Mouse (Mus musculus): ENCODE data around the gene Plcl2. TPM values are rescaled to one million over a fixed set of nuclear protein-coding genes. Genes with fewer than 3 reads are reported as not detected.
A peak's percentile ranks its signal among the peaks of the same experiment; 100 is the strongest.
"Not testable (repeated sequence)": the region's sequence is repeated elsewhere in the genome, so short reads cannot be mapped to it uniquely, and the experiment has no call there.

Plcl2 gene
- total RNA-seq, 2 experiments from 2014 or later, result 51.9 to 56.6 TPM

- DNase-seq (ENCODE audit: low spot score in 2 of 2), result no peak
These were observed 20.9 kb downstream of the Plcl2 start for GRCm38 (mm10) chr17:50530089-50530488.

- not testable (repeated sequence) for DNase-seq (ENCODE audit: low spot score in 2 of 2)
These were observed 25.7 kb downstream of the Plcl2 start for GRCm38 (mm10) chr17:50534889-50535288.

GRCm38 (mm10) chr17:50536409-50537194 lies 27.4 kb downstream of the Plcl2 start:
- no peak for DNase-seq (ENCODE audit: low spot score in 2 of 2)

DNA sequence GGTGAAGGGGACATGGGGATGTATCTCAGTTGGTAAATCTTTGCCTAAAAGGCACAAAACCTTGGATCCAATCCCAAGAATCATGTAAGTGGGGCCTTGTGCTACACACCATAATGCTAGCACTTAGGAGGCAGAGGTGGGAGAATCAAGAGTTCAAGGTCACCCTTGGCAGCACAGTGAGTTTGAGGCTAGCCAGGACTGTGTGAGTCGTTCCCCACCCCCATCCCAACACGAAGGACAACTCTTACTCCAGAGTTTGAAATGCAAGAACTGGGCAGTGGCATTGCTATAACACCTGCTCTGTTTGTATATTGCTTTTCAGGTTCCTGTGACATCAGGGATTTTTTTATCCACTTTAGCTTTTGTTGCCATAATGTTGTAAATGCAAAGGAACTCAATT lies 28.6 kb downstream of the Plcl2 start:
- DNase-seq (ENCODE audit: low spot score in 2 of 2), result no peak

DNA sequence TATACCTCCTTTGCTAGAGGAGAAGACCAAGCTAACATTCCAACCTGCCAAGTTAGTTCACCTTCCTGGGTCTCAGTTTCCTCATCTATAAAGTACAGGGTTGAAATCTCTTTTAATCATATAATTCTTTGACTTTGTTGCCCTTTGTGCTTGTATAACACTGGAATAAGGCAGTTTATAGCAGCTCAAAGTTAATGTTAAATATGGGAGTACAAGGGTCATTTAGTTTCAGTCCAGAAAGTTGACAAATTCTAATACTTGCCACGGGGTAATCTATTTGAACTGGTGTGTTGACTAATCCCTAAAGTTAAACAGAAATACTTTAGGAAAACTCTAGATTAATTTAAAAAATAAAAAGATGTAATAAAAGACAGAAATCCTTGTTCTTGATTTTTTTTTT lies 35.7 kb downstream of the Plcl2 start:
- DNase-seq (ENCODE audit: low spot score in 2 of 2), result no peak

DNA sequence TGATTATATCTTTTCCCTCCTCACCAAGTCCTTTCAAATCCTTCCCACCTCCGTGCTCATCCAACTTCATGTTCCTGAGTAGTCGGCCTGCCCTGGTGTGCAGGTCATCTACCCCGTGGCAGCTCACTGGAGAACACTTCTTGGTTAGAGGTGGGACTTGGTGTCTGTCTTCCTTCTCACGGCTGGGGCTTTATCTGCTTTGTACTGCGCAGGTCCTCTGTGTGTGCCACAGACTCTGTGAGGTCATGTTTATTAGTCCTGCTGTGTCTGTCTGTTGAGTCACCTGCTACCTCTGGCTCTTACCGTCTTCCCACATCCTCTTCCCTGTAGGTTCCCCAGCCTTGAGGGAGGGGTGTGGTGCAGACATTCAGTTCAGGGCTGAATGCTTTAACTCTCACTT lies 36.1 kb downstream of the Plcl2 start:
- DNase-seq (ENCODE audit: low spot score in 2 of 2), result no peak

DNA sequence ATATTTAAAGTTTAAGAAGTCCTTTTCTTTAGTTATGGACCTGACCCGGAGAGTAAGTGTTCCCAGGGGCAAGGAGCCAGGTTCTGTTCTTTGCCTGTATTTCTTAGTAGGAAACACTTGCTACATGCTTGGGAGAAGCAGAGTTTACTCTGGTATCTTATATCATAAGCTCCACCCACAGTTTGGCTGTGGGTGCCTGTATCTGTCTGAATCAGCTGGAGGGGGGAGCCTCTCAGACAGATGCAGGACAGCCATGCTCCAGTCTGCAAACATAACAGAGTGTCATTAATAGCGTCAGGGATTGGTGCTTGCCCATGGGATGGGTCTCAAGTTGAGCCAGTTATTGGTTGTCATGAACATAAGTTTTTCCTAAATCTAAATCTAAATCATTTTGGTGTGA lies 42.9 kb downstream of the Plcl2 start:
- DNase-seq (ENCODE audit: low spot score in 2 of 2), result no peak

DNA sequence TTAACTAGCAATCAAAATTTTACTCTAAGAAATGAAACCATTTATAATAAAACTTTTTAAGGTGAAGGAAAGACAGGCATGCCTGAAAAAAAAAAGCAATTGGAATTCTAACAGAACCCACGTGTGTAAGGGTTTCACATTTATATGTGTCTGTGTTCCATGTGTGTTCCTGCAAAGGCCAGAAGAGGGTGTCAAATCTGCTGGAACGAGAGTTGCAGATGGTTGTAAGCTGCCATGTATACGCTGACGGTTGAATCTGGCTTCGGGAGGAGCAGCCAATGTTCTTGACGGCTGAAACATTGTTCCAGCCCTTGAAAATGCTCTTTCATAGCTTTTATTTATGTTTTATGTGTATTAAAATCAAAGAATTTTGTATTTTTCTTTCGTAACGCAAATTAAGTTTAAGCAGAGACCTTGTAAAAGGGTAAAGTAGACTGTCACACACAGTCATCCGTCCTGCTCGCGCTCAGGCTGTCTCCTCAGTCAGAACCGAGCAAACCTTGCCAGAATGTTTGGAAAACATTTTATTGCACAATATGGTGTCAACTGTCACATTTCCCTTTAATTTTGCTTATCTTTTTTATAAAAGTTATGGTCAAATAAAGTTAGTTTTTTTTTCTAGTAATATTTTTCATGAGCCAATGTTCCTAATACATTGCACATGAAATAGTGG lies 48.5 kb downstream of the Plcl2 start:
- DNase-seq (ENCODE audit: low spot score in 2 of 2), result no peak

GRCm38 (mm10) chr17:50558239-50558625 lies 49.0 kb downstream of the Plcl2 start:
- no peak for DNase-seq (ENCODE audit: low spot score in 2 of 2)

GRCm38 (mm10) chr17:50565376-50566123 lies 56.3 kb downstream of the Plcl2 start:
- DNase-seq (ENCODE audit: low spot score in 2 of 2), result no peak

- no peak for DNase-seq (ENCODE audit: low spot score in 2 of 2)
These were observed 59.6 kb downstream of the Plcl2 start for GRCm38 (mm10) chr17:50568846-50569245.

- not testable (repeated sequence) for DNase-seq (ENCODE audit: low spot score in 2 of 2)
These were observed 61.0 kb downstream of the Plcl2 start for GRCm38 (mm10) chr17:50570228-50570627.

DNA sequence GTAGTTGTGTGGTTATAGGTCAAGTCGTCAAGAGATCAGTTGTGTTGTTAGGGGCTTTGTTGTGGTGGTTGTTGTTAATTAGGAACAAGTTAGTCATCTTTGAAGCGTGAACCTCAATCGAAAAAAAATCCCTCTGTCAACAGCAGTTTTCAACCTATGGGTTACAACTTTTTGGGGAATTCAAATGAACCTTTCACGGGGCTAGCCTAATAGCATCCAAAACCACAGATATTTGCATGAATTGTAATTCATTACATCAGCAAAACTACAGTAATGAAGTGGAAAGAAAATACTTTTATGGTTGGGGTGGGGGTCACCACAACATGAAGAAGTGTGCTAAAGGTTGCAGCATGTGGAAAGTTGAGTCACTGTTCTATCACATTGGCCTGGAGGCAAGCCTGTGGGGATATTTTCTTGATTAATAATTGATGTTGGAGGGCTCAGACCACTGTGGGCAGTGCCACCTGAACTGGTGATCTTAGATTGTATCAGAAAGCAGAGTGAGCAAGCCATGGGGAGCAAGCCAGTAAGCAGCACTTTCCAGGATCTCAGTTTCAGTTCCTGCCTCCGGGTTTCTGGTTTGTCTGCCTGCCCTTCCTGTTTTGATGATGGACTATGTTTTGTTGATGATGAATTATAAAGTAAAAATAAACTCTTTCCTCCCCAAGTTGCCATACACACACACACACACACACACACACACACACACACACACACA lies 61.6 kb downstream of the Plcl2 start:
- DNase-seq (ENCODE audit: low spot score in 2 of 2), result no peak

DNA sequence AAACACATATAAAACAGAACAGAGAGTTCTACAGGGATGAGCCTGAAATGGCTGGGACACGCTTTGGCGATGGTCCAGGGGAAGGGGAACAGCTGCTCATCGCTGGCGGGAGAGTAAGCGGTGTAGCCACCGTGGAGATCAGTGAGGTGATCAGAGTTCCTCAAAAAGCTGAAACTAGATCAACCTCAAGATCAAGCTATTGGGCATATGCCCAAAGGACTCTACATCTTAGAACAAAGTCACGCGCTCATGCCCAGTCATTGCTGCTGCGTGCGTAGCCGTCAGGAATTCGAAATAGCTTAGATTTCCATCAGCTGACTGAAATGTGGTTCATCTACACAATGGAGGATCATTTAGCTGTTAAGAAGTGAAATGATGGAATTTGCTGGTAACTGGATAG lies 65.0 kb downstream of the Plcl2 start:
- peak; percentile 20 to 36 for DNase-seq (ENCODE audit: low spot score in 2 of 2)

- no peak for DNase-seq (ENCODE audit: low spot score in 2 of 2)
These were observed 71.2 kb downstream of the Plcl2 start for GRCm38 (mm10) chr17:50580416-50580815.

- no peak for DNase-seq (ENCODE audit: low spot score in 2 of 2)
These were observed 77.6 kb downstream of the Plcl2 start for GRCm38 (mm10) chr17:50586834-50587233.

- DNase-seq (ENCODE audit: low spot score in 2 of 2), result no peak
These were observed 78.7 kb downstream of the Plcl2 start for GRCm38 (mm10) chr17:50587941-50588340.

GRCm38 (mm10) chr17:50600178-50600577 lies 91.0 kb downstream of the Plcl2 start:
- no peak for DNase-seq (ENCODE audit: low spot score in 2 of 2)

GRCm38 (mm10) chr17:50600696-50601095 lies 91.5 kb downstream of the Plcl2 start:
- no peak for DNase-seq (ENCODE audit: low spot score in 2 of 2)

- DNase-seq (ENCODE audit: low spot score in 2 of 2), result no peak
These were observed 97.7 kb downstream of the Plcl2 start for GRCm38 (mm10) chr17:50606890-50607289.

DNA sequence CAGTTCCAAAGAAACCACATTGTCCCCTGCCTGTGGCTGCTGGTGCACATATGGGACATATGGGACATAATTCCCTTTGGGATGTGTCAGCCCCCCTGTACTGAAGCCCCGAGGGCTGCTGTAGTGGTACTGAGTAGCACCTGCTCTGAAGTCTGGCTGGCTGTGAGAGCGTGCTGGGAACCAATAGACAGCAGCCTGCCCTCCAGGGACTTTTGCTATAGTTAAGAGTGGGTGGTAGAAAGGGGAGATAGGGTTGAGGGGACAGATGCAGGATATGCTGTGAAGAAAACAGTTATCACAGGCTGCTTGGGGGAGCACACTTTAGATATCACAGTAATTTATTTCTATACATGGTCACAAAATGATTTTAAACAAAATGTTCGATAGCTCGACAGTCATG lies 100.7 kb downstream of the Plcl2 start:
- DNase-seq (ENCODE audit: low spot score in 2 of 2), result no peak
